8 mouse cellular contexts compared by ENCODE assay signal in genomic region chr12:80130558-80131358, GRCm38 (mm10). TPM values are rescaled to one million over a fixed set of nuclear protein-coding genes. Genes with fewer than 3 reads are reported as not detected.
DNase-seq lines count a peak whose midpoint lies in the region; ATAC-seq and TF ChIP-seq lines count a peak whose summit lies in the region.

No protein-coding gene starts in this region.

- H3K9ac ChIP-seq in forebrain, embryonic 12.5 days, result peak overlapping the region; percentile 40
- peak overlapping the region; percentile 46 for H3K9ac ChIP-seq in liver, embryonic 14.5 days (replicated peaks)
- 0 out of 2 replicates have a peak overlapping the region, but pooled peaks have one; percentile 30 for H3K9ac ChIP-seq in neural tube, embryonic 14.5 days (replicated peaks; ENCODE audit: low read depth, low read length)

- peaks cover 36% of the 10 kb centered on the region for H3K4me1 ChIP-seq in forebrain, embryonic 12.5 days
- H3K4me1 ChIP-seq in liver, embryonic 14.5 days (replicated peaks; ENCODE audit: control insufficient read depth in 2 of 2, insufficient read depth in 2 of 2, low read length in 1 of 2), result peaks cover 17 to 28% of the 10 kb centered on the region in 2 experiments
- peaks cover 20% of the 10 kb centered on the region for H3K4me1 ChIP-seq in neural tube, embryonic 14.5 days (ENCODE audit: control insufficient read depth, insufficient read depth, low read length)

- no peak overlapping the region for H3K4me3 ChIP-seq in forebrain, embryonic 12.5 days (replicated peaks)
- peak overlapping the region in 1 of 2 experiments; percentile 8; a peak in 1 of 4 replicates for H3K4me3 ChIP-seq in liver, embryonic 14.5 days (ENCODE audit: insufficient read depth in 1 of 2, low read depth in 2 of 2, low read length in 2 of 2)
- H3K4me3 ChIP-seq in neural tube, embryonic 14.5 days (ENCODE audit: low read depth, low read length), result no peak overlapping the region

- no peaks in the 10 kb centered on the region for H3K27me3 ChIP-seq in forebrain, embryonic 12.5 days
- no peaks in the 10 kb centered on the region for H3K27me3 ChIP-seq in liver, embryonic 14.5 days (ENCODE audit: control insufficient read depth, insufficient read depth, low read length)
- H3K27me3 ChIP-seq in neural tube, embryonic 14.5 days (ENCODE audit: control insufficient read depth, insufficient read depth, low read length), result no peaks in the 10 kb centered on the region

- no peak for TF ChIP-seq EP300 in liver, embryonic 14.5 days (IDR thresholded peaks at IDR 0.05; ENCODE audit: low read depth)

- peak; percentile 41 to 49 for DNase-seq in spleen, adult 18-20 months
- DNase-seq in spleen, adult 12 weeks (ENCODE audit: low spot score), result no peak
- no peak for DNase-seq in liver, embryonic 14.5 days (ENCODE audit: low read depth in 3 of 3, low spot score in 3 of 3)
- no peak for DNase-seq in frontal cortex, postnatal 36 days (ENCODE audit: low spot score in 2 of 2)
- no peak for DNase-seq in gastrocnemius, postnatal 36 days

- intact Hi-C loops in gastrocnemius, postnatal 36 days (cut with DNase I), result no loop called here

- H3K36me3 ChIP-seq in forebrain, embryonic 12.5 days (replicated peaks), result no peaks in the 10 kb centered on the region
- no peaks in the 10 kb centered on the region; the same call in 1 of the 2 replicates for H3K36me3 ChIP-seq in liver, embryonic 14.5 days (replicated peaks; ENCODE audit: control insufficient read depth, insufficient read depth, low read depth)
- H3K36me3 ChIP-seq in neural tube, embryonic 14.5 days (ENCODE audit: control insufficient read depth, insufficient read depth, low read length), result no peaks in the 10 kb centered on the region

- peak; percentile 72 for ATAC-seq in forebrain, embryonic 12.5 days (ENCODE audit: low FRiP score)
- ATAC-seq in inflammation-experienced regulatory T-cells, adult 6 months, result peak; percentile 70
- ATAC-seq in liver, embryonic 14.5 days (ENCODE audit: insufficient read depth), result peak; percentile 30
- peak; percentile 57; the same call in 1 of the 2 replicates for ATAC-seq in neural tube, embryonic 14.5 days (ENCODE audit: low read depth)

- peak overlapping the region; percentile 60 for H3K4me2 ChIP-seq in forebrain, embryonic 12.5 days
- H3K4me2 ChIP-seq in liver, embryonic 14.5 days (ENCODE audit: low read depth), result peak overlapping the region; percentile 89
- peak overlapping the region; percentile 28; the same call in 1 of the 2 replicates for H3K4me2 ChIP-seq in neural tube, embryonic 14.5 days (ENCODE audit: low read depth, low read length)

- no peaks in the 10 kb centered on the region for H3K9me3 ChIP-seq in forebrain, embryonic 12.5 days
- H3K9me3 ChIP-seq in liver, embryonic 14.5 days (ENCODE audit: control insufficient read depth, low read length), result no peaks in the 10 kb centered on the region
- no peaks in the 10 kb centered on the region for H3K9me3 ChIP-seq in neural tube, embryonic 14.5 days (ENCODE audit: control insufficient read depth, low read length)

- peak overlapping the region; percentile 94 for H3K27ac ChIP-seq in forebrain, embryonic 12.5 days
- peak overlapping the region; percentile 70 for H3K27ac ChIP-seq in liver, embryonic 14.5 days
- H3K27ac ChIP-seq in neural tube, embryonic 14.5 days (ENCODE audit: low read depth, low read length), result peak overlapping the region; percentile 65

- WGBS in forebrain, embryonic 12.5 days, result 4% methylated on average over 6 of the region's 6 CpGs
- WGBS in liver, embryonic 14.5 days (ENCODE audit: insufficient replicate concordance), result 13% methylated on average over 6 of the region's 6 CpGs
- WGBS in neural tube, embryonic 14.5 days, result 10% methylated on average over 6 of the region's 6 CpGs

- no peak for TF ChIP-seq CTCF in liver, embryonic 14.5 days (IDR thresholded peaks at IDR 0.05; ENCODE audit: low read depth)

RNA-seq across cellular contexts. Expression of gene Zfp36l1, which starts 17.9 kb away (rescaled TPM):
- polyA plus RNA-seq in forebrain, embryonic 12.5 days (2016; fragmentation: Nextera tagmentation; extraction: Ambion mirVana), result 91.5 and 96.5 TPM in 2 replicates
- polyA plus RNA-seq in inflammation-experienced regulatory T-cells, adult 6 months (2017; shearing (Covaris generic)), result 100 to 1,000 TPM; 109 to 177 (median 123) TPM
- 19.4 and 23.5 TPM in 2 replicates for polyA plus RNA-seq in liver, embryonic 14.5 days (2012; rRNA removed)
- 22.7 and 28.5 TPM in 2 replicates for polyA plus RNA-seq in liver, embryonic 14.5 days (2014; fragmentation: Nextera tagmentation; extraction: Ambion mirVana)
- 26.6 and 41.0 TPM in 2 replicates for polyA plus RNA-seq in neural tube, embryonic 14.5 days (2014; fragmentation: Nextera tagmentation; extraction: Ambion mirVana)
- total RNA-seq in gastrocnemius, postnatal 36 days (2021), result 10 to 100 TPM; 25.0 to 29.8 TPM

Comparison
In these comparisons a context has a peak if more than half of its experiments do, and no peak if none do; other contexts are left out.
1. DNase-seq: peak in spleen, adult 18-20 months (2 of 2); none in spleen, adult 12 weeks (single experiment), liver, embryonic 14.5 days (0 of 3), frontal cortex, postnatal 36 days (0 of 2) and gastrocnemius, postnatal 36 days (0 of 2).
2. H3K4me2 ChIP-seq: peak in every context shown above with its lines; median percentile 89 in liver, embryonic 14.5 days; 60 in forebrain, embryonic 12.5 days; 28 in neural tube, embryonic 14.5 days.
3. Peak in every context shown above with its lines, with median percentiles within 50 percentile points of each other: ATAC-seq, H3K27ac ChIP-seq and H3K9ac ChIP-seq.